Mouse (Mus musculus): ENCODE measurements at regions not wholly inside any gene's neighbourhood (a gene's known extent, or its start where the extent isn't known, plus 50 kb on each side); places are given as distances from the start of the nearest gene placed in this dataset.

GRCm38 (mm10) chr17:70917183-70917935, 64.0 kb upstream of the Tgif1 start:
- no peak for ATAC-seq (ENCODE audit: insufficient read depth, low FRiP score)
- 46% methylated on average over 19 of the region's 19 CpGs for WGBS

GRCm38 (mm10) chr17:70916089-70916750, 62.9 kb upstream of the Tgif1 start:
- Histone ChIP-seq H3K36me3 (ENCODE audit: control insufficient read depth, insufficient read depth, low read length) (no peaks in the 10 kb centered on the region), H3K9me3 (replicated peaks; ENCODE audit: control insufficient read depth, low read length) (no peaks in the 10 kb centered on the region), H3K4me2 (ENCODE audit: low read depth, low read length) (no peak overlapping the region), H3K4me3 (replicated peaks; ENCODE audit: low read length) (no peak overlapping the region), H3K4me1 (ENCODE audit: control insufficient read depth, insufficient read depth, low read length) (no peaks in the 10 kb centered on the region), H3K27me3 (ENCODE audit: control insufficient read depth, insufficient read depth, low read length) (no peaks in the 10 kb centered on the region), H3K27ac (ENCODE audit: low read length) (no peak overlapping the region), H3K9ac (ENCODE audit: low read length) (no peak overlapping the region)
- no peak for ATAC-seq (ENCODE audit: insufficient read depth, low FRiP score)
- WGBS, result 68% methylated on average over 12 of the region's 12 CpGs

More at GRCm38 (mm10) chr17:70917183-70917935, 64.0 kb upstream of the Tgif1 start:
- no peaks in the 10 kb centered on the region for H3K27me3 ChIP-seq (ENCODE audit: control insufficient read depth, insufficient read depth, low read length)
- no peaks in the 10 kb centered on the region for H3K36me3 ChIP-seq (ENCODE audit: control insufficient read depth, insufficient read depth, low read length)
- no peak overlapping the region for H3K4me2 ChIP-seq (ENCODE audit: low read depth, low read length)
- no peak overlapping the region for H3K9ac ChIP-seq (ENCODE audit: low read length)
- no peaks in the 10 kb centered on the region for H3K4me1 ChIP-seq (ENCODE audit: control insufficient read depth, insufficient read depth, low read length)
- no peak overlapping the region for H3K27ac ChIP-seq (ENCODE audit: low read length)
- no peaks in the 10 kb centered on the region for H3K9me3 ChIP-seq (replicated peaks; ENCODE audit: control insufficient read depth, low read length)
- H3K4me3 ChIP-seq (replicated peaks; ENCODE audit: low read length), result no peak overlapping the region

GRCm38 (mm10) chr17:70915445-70915844, 62.1 kb upstream of the Tgif1 start:
- WGBS, result 56% methylated on average over 6 of the region's 6 CpGs
- Histone ChIP-seq H3K4me3 (replicated peaks; ENCODE audit: low read length) (no peak overlapping the region), H3K9me3 (replicated peaks; ENCODE audit: control insufficient read depth, low read length) (no peaks in the 10 kb centered on the region), H3K36me3 (ENCODE audit: control insufficient read depth, insufficient read depth, low read length) (no peaks in the 10 kb centered on the region), H3K4me1 (ENCODE audit: control insufficient read depth, insufficient read depth, low read length) (no peaks in the 10 kb centered on the region), H3K9ac (ENCODE audit: low read length) (no peak overlapping the region), H3K27me3 (ENCODE audit: control insufficient read depth, insufficient read depth, low read length) (no peaks in the 10 kb centered on the region), H3K27ac (ENCODE audit: low read length) (no peak overlapping the region), H3K4me2 (ENCODE audit: low read depth, low read length) (no peak overlapping the region)
- ATAC-seq (ENCODE audit: insufficient read depth, low FRiP score), result no peak

GRCm38 (mm10) chr17:70910238-70910637, 56.9 kb upstream of the Tgif1 start:
- ATAC-seq (ENCODE audit: insufficient read depth, low FRiP score), result no peak
- no peak overlapping the region for H3K4me3 ChIP-seq (replicated peaks; ENCODE audit: low read length)
- no peaks in the 10 kb centered on the region for H3K9me3 ChIP-seq (replicated peaks; ENCODE audit: control insufficient read depth, low read length)
- no peak overlapping the region for H3K4me2 ChIP-seq (ENCODE audit: low read depth, low read length)
- no peak overlapping the region for H3K27ac ChIP-seq (ENCODE audit: low read length)
- WGBS, result 77% methylated on average over 2 of the region's 2 CpGs
- H3K36me3 ChIP-seq (ENCODE audit: control insufficient read depth, insufficient read depth, low read length), result no peaks in the 10 kb centered on the region
- no peaks in the 10 kb centered on the region for H3K4me1 ChIP-seq (ENCODE audit: control insufficient read depth, insufficient read depth, low read length)
- H3K9ac ChIP-seq (ENCODE audit: low read length), result no peak overlapping the region
- no peaks in the 10 kb centered on the region for H3K27me3 ChIP-seq (ENCODE audit: control insufficient read depth, insufficient read depth, low read length)

GRCm38 (mm10) chr17:70909573-70909972, 56.2 kb upstream of the Tgif1 start:
- Histone ChIP-seq H3K9me3 (replicated peaks; ENCODE audit: control insufficient read depth, low read length) (no peaks in the 10 kb centered on the region), H3K9ac (ENCODE audit: low read length) (no peak overlapping the region), H3K36me3 (ENCODE audit: control insufficient read depth, insufficient read depth, low read length) (no peaks in the 10 kb centered on the region), H3K27ac (ENCODE audit: low read length) (no peak overlapping the region), H3K4me3 (replicated peaks; ENCODE audit: low read length) (no peak overlapping the region), H3K4me2 (ENCODE audit: low read depth, low read length) (no peak overlapping the region), H3K4me1 (ENCODE audit: control insufficient read depth, insufficient read depth, low read length) (no peaks in the 10 kb centered on the region), H3K27me3 (ENCODE audit: control insufficient read depth, insufficient read depth, low read length) (no peaks in the 10 kb centered on the region)
- no peak for ATAC-seq (ENCODE audit: insufficient read depth, low FRiP score)
- whole genome bisulfite sequencing, result 77% methylated on average over 3 of the region's 3 CpGs

GRCm38 (mm10) chr17:70908328-70908727, 55.0 kb upstream of the Tgif1 start:
- H3K4me2 ChIP-seq (ENCODE audit: low read depth, low read length), result no peak overlapping the region
- H3K4me1 ChIP-seq (ENCODE audit: control insufficient read depth, insufficient read depth, low read length), result no peaks in the 10 kb centered on the region
- no peaks in the 10 kb centered on the region for H3K9me3 ChIP-seq (replicated peaks; ENCODE audit: control insufficient read depth, low read length)
- ATAC-seq (ENCODE audit: insufficient read depth, low FRiP score), result peak; percentile 67
- no peaks in the 10 kb centered on the region for H3K36me3 ChIP-seq (ENCODE audit: control insufficient read depth, insufficient read depth, low read length)
- 72% methylated on average over 2 of the region's 2 CpGs for WGBS
- no peaks in the 10 kb centered on the region for H3K27me3 ChIP-seq (ENCODE audit: control insufficient read depth, insufficient read depth, low read length)
- no peak overlapping the region for H3K9ac ChIP-seq (ENCODE audit: low read length)
- H3K4me3 ChIP-seq (replicated peaks; ENCODE audit: low read length), result no peak overlapping the region
- H3K27ac ChIP-seq (ENCODE audit: low read length), result peak overlapping the region; percentile 70

Measured in stomach, embryonic 16.5 days (tissue).